8 mouse cellular contexts compared by ENCODE assay signal in the genomic region with DNA sequence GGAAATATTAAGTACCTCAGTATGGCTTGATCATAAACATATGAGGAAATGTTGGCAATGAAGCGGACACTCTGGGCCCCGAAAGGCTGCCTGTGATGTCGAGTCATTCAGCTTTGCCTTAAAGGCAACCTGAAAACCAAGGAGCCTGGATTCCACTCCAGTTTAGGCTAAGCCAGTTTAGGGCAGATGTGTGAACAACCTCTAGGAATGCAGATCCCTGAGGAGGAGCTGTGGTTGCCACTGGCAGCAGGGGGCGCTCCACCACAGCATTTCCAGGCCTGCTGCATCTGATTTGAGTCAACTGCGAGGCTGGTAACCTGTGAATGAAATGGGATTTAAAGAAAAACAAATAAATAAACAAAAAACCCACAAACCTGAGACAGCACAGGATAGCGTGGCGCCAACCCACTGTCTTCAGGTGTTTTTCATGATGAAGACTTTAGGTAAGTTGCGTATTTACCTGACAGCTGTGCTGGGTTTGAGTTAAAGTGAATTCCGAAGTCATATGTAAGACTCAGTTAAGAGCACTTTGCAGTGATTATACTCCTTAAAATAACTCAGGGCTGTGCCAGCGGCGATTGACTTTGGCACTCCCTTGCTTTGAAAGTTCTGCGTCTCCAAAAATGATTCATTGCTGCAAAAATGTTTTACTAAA. TPM values are rescaled to one million over a fixed set of nuclear protein-coding genes. Genes with fewer than 3 reads are reported as not detected.
DNase-seq lines count a peak whose midpoint lies in the region; ATAC-seq lines count a peak whose summit lies in the region.

No protein-coding gene starts in this region.

- H3K27me3 ChIP-seq in limb, embryonic 12.5 days, result peaks cover 5% of the 10 kb centered on the region
- no peaks in the 10 kb centered on the region for H3K27me3 ChIP-seq in neural tube, embryonic 12.5 days (replicated peaks)

- H3K36me3 ChIP-seq in limb, embryonic 12.5 days, result no peaks in the 10 kb centered on the region
- no peaks in the 10 kb centered on the region for H3K36me3 ChIP-seq in neural tube, embryonic 12.5 days

- 26% methylated on average over 12 of the region's 12 CpGs for WGBS in limb, embryonic 12.5 days
- 27% methylated on average over 12 of the region's 12 CpGs for WGBS in neural tube, embryonic 12.5 days

- ATAC-seq in limb, embryonic 12.5 days (ENCODE audit: insufficient number of reproducible peaks, insufficient read depth, low FRiP score, low TSS enrichment, low read depth), result peak; percentile 71; the same call in 1 of the 2 replicates
- peak; percentile 74; the same call in 1 of the 2 replicates for ATAC-seq in neural tube, embryonic 12.5 days (ENCODE audit: low FRiP score, low read depth)

- H3K4me2 ChIP-seq in limb, embryonic 12.5 days, result no peak overlapping the region
- no peak overlapping the region for H3K4me2 ChIP-seq in neural tube, embryonic 12.5 days (replicated peaks)

- no peak overlapping the region for H3K4me3 ChIP-seq in limb, embryonic 12.5 days (replicated peaks)
- H3K4me3 ChIP-seq in neural tube, embryonic 12.5 days, result no peak overlapping the region

- no peaks in the 10 kb centered on the region for H3K4me1 ChIP-seq in limb, embryonic 12.5 days (replicated peaks)
- no peaks in the 10 kb centered on the region for H3K4me1 ChIP-seq in neural tube, embryonic 12.5 days

- no peak overlapping the region for H3K27ac ChIP-seq in limb, embryonic 12.5 days
- H3K27ac ChIP-seq in neural tube, embryonic 12.5 days, result no peak overlapping the region

- DNase-seq in spleen, adult 18-20 months, result peak; percentile 27 to 65
- DNase-seq in spleen, adult 12 weeks (ENCODE audit: low spot score), result no peak
- peak; percentile 89 for DNase-seq in embryo, embryonic 10 days (ENCODE audit: low spot score)
- DNase-seq in gastrocnemius, postnatal 4 days (ENCODE audit: low spot score in 2 of 2), result peak; percentile 62 to 74
- peak; percentile 88 for DNase-seq in kidney, adult 9 months
- peak; percentile 75 for DNase-seq in testis, postnatal 14 days (ENCODE audit: low spot score)

- no peak overlapping the region for H3K9ac ChIP-seq in limb, embryonic 12.5 days (replicated peaks)
- no peak overlapping the region for H3K9ac ChIP-seq in neural tube, embryonic 12.5 days

- no peaks in the 10 kb centered on the region for H3K9me3 ChIP-seq in limb, embryonic 12.5 days
- no peaks in the 10 kb centered on the region for H3K9me3 ChIP-seq in neural tube, embryonic 12.5 days

RNA-seq across cellular contexts. Expression of a gene that starts 6.4 kb away (rescaled TPM):
- 10 to 100 TPM; 11.6 to 12.0 TPM for total RNA-seq in gastrocnemius, postnatal 4 days (2021)
- 1.3 TPM in 2 replicates for polyA plus RNA-seq in limb, embryonic 12.5 days (2016; fragmentation: Nextera tagmentation; extraction: Ambion mirVana)
- 7.9 TPM in 2 replicates for polyA plus RNA-seq in neural tube, embryonic 12.5 days (2016; fragmentation: Nextera tagmentation; extraction: Ambion mirVana)
